Mouse (Mus musculus) ES-E14 (cell line): ENCODE results near the gene Msi2.

Experiments used
- HCFC1 ChIP-seq: IDR thresholded peaks from 2 replicates; pipeline ENCODE4 v1.6.1; 2012; ENCODE audit warnings: low read length, inconsistent platforms, borderline replicate concordance; ENCODE audit not compliant: insufficient read depth
- MAFK ChIP-seq: IDR thresholded peaks from 2 replicates; pipeline ENCODE4 v1.6.1; 2014; ENCODE audit warnings: mild to moderate bottlenecking, low read depth, low read length, inconsistent platforms; ENCODE audit not compliant: insufficient read depth
- ZC3H11A ChIP-seq: IDR thresholded peaks from 2 replicates; pipeline ENCODE4 v1.6.1; 2012; ENCODE audit warnings: low read depth, mild to moderate bottlenecking, inconsistent platforms, low read length, borderline replicate concordance
- ZNF384 ChIP-seq: IDR thresholded peaks from 2 replicates; pipeline ENCODE4 v1.6.1; 2012; ENCODE audit warnings: low read depth, low read length, inconsistent platforms

DNA sequence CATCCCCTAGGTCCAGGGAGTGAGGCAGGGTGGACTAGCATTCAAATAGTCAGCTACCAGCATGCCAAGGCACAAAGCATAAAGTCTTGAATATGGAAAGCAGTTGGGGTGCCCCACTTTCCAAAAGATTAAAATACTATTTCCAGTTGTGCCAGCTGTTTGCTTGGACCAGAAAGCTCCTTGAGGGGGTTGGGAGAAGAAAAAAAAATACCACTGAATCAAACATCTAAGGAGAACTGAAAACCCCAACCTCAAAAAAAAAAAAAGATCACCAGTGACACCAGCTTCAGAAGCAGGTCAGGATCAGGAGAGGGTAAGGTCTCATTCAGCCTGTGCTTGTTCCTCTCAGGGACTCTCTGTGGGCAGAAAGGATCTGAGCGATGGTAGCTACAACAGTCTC lies 108.2 kb downstream of the Msi2 start:
- TF ChIP-seq HCFC1, result no peak
- no peak for TF ChIP-seq ZC3H11A
- TF ChIP-seq MAFK, result no peak
- TF ChIP-seq ZNF384, result no peak
